Mouse (Mus musculus) subcutaneous adipose tissue, adult 2 months (tissue): ENCODE data around the gene Inip. TPM values are rescaled to one million over a fixed set of nuclear protein-coding genes. Genes with fewer than 3 reads are reported as not detected.

Experiments
- polyA plus RNA-seq: library from polyadenylated mRNA; depleted of rRNA; stranded (reverse); fragments of >200 nt; gene quantifications from 2 replicates; pipeline ENCODE4 v1.2.3, GENCODE M21; 2012; ENCODE audit warnings: low replicate concordance; rRNA removed

The Inip gene
- polyA plus RNA-seq = 6.7 and 11.1 TPM in 2 replicates

DNA sequence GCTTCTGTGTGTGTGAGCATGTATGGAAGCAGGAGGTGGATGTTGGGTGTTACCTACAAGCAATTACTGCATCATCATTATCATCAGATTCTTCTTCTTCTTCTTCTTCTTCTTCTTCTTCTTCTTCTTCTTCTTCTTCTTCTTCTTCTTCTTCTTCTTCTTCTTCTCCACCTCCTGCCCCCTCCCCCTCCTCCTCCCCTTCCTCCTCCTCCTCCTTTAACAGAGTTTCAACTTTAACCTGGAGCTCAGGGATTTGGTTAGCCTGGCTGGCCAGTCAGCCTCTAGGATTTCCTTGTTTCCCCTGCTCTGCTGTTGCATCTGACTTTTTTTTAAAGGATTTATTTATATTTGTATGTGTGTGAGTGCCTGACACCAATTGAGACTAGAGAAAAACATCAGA lies at the start of gene Inip:
Inip (minus strand) TSS at position 101 of the 400 bp plus-strand sequence.

GRCm38 (mm10) chr4:59805181-59805967 lies 4.0 kb upstream of the Inip start, which contains the start of gene Snx30:
Gene Snx30, plus strand, starts transcription at chr4:59805840.

Other genes with a start within 250 kb of the Inip start
- gene Hsdl2, start 220.0 kb downstream of the Inip start, polyA plus RNA-seq = 30.7 and 78.6 TPM in 2 replicates
- gene E130308A19Rik, start 175.4 kb downstream of the Inip start, polyA plus RNA-seq = 5.4 and 8.3 TPM in 2 replicates
- 3.4 and 4.4 TPM in 2 replicates for gene Snx30, start 4.3 kb upstream of the Inip start, polyA plus RNA-seq
- 0.04 TPM in 1 of 2 replicates, not detected in the other for gene Slc46a2, start 113.5 kb upstream of the Inip start, polyA plus RNA-seq
- gene Mup4, start 159.1 kb upstream of the Inip start, polyA plus RNA-seq = not detected in 2 replicates
- not detected in 2 replicates for gene Mup6, start 162.7 kb upstream of the Inip start, polyA plus RNA-seq